In genomic region chr4:95153737-95154287, GRCm38 (mm10) we compare ENCODE assay signal across 8 mouse cellular contexts.
DNase-seq lines count a peak whose midpoint lies in the region; ATAC-seq lines count a peak whose summit lies in the region.

No protein-coding gene starts in this region.

- WGBS in embryonic facial prominence, embryonic 14.5 days = 6% methylated on average over 6 of the region's 6 CpGs
- WGBS in heart, embryonic 14.5 days = 12% methylated on average over 6 of the region's 6 CpGs
- WGBS in kidney, embryonic 16.5 days = 8% methylated on average over 6 of the region's 6 CpGs

- 0 out of 2 replicates have a peak overlapping the region, but pooled peaks have one; percentile 12 for H3K9ac ChIP-seq in embryonic facial prominence, embryonic 14.5 days (ENCODE audit: low read depth, low read length)
- peak overlapping the region; percentile 50 for H3K9ac ChIP-seq in heart, embryonic 14.5 days (ENCODE audit: low read length)
- peak overlapping the region; percentile 37; the same call in 1 of the 2 replicates for H3K9ac ChIP-seq in kidney, embryonic 16.5 days (replicated peaks; ENCODE audit: low read length)

- H3K4me1 ChIP-seq in embryonic facial prominence, embryonic 14.5 days (ENCODE audit: control insufficient read depth, insufficient read depth, low read length) = peaks cover 19% of the 10 kb centered on the region
- peaks cover 33 to 42% of the 10 kb centered on the region in 2 experiments for H3K4me1 ChIP-seq in heart, embryonic 14.5 days (ENCODE audit: control insufficient read depth in 2 of 2, insufficient read depth in 2 of 2, low read length in 2 of 2)
- peaks cover 19% of the 10 kb centered on the region for H3K4me1 ChIP-seq in kidney, embryonic 16.5 days (ENCODE audit: insufficient read depth, low read length)

- peak; percentile 69 for DNase-seq in ZHBTc4 (ENCODE audit: low read depth, low spot score)
- DNase-seq in embryonic facial prominence, embryonic 14.5 days (ENCODE audit: low spot score) = peak; percentile 48
- peak; percentile 87 for DNase-seq in lung, postnatal 25 days (ENCODE audit: low spot score)
- DNase-seq in thymus, adult 18-20 months = no peak
- no peak for DNase-seq in frontal cortex, postnatal 10 days (ENCODE audit: low spot score in 2 of 2)
- no peak for DNase-seq in left cerebral cortex, adult 11 months (ENCODE audit: low spot score)

- H3K27me3 ChIP-seq in embryonic facial prominence, embryonic 14.5 days (replicated peaks; ENCODE audit: control insufficient read depth, insufficient read depth, low read length) = no peaks in the 10 kb centered on the region
- H3K27me3 ChIP-seq in heart, embryonic 14.5 days (ENCODE audit: control insufficient read depth, insufficient read depth, low read length) = no peaks in the 10 kb centered on the region; the same call in 1 of the 2 replicates
- no peaks in the 10 kb centered on the region for H3K27me3 ChIP-seq in kidney, embryonic 16.5 days (ENCODE audit: insufficient read depth, low read length)

- H3K27ac ChIP-seq in embryonic facial prominence, embryonic 14.5 days (replicated peaks; ENCODE audit: low read depth, low read length) = peak overlapping the region; percentile 47; the same call in 1 of the 2 replicates
- H3K27ac ChIP-seq in heart, embryonic 14.5 days (replicated peaks in 1 of 2; ENCODE audit: control insufficient read depth in 1 of 2, insufficient read depth in 1 of 2, low read depth in 2 of 2, low read length in 2 of 2) = peak overlapping the region; percentile 73 to 89
- H3K27ac ChIP-seq in kidney, embryonic 16.5 days (ENCODE audit: low read length) = peak overlapping the region; percentile 75

- no peak overlapping the region for H3K4me3 ChIP-seq in embryonic facial prominence, embryonic 14.5 days (ENCODE audit: low read depth, low read length)
- H3K4me3 ChIP-seq in heart, embryonic 14.5 days (ENCODE audit: control insufficient read depth in 1 of 2, insufficient read depth in 1 of 2, low read depth in 1 of 2, low read length in 2 of 2) = no peak overlapping the region
- H3K4me3 ChIP-seq in kidney, embryonic 16.5 days (ENCODE audit: low read length) = no peak overlapping the region

- no peaks in the 10 kb centered on the region for H3K36me3 ChIP-seq in embryonic facial prominence, embryonic 14.5 days (ENCODE audit: control insufficient read depth, insufficient read depth, low read length)
- no peaks in the 10 kb centered on the region for H3K36me3 ChIP-seq in heart, embryonic 14.5 days (ENCODE audit: control insufficient read depth, insufficient read depth, low read length)
- H3K36me3 ChIP-seq in kidney, embryonic 16.5 days (ENCODE audit: insufficient read depth, low read length) = no peaks in the 10 kb centered on the region

- H3K9me3 ChIP-seq in embryonic facial prominence, embryonic 14.5 days (ENCODE audit: control insufficient read depth, low read length) = no peaks in the 10 kb centered on the region
- no peaks in the 10 kb centered on the region for H3K9me3 ChIP-seq in heart, embryonic 14.5 days (ENCODE audit: control insufficient read depth, low read length)
- no peaks in the 10 kb centered on the region for H3K9me3 ChIP-seq in kidney, embryonic 16.5 days (ENCODE audit: low read length)

- ATAC-seq in embryonic facial prominence, embryonic 14.5 days (ENCODE audit: low read depth) = peak; percentile 88
- ATAC-seq in heart, embryonic 14.5 days (ENCODE audit: insufficient number of reproducible peaks, insufficient read depth, low FRiP score, low read depth) = peak; percentile 75
- ATAC-seq in kidney, embryonic 16.5 days (ENCODE audit: low FRiP score, low TSS enrichment) = peak; percentile 92

- no peak overlapping the region for H3K4me2 ChIP-seq in embryonic facial prominence, embryonic 14.5 days (ENCODE audit: low read depth, low read length)
- H3K4me2 ChIP-seq in heart, embryonic 14.5 days (ENCODE audit: low read length) = peak overlapping the region; percentile 18
- H3K4me2 ChIP-seq in kidney, embryonic 16.5 days (replicated peaks; ENCODE audit: low read depth, low read length) = peak overlapping the region; percentile 16; the same call in 1 of the 2 replicates

Comparison
In these comparisons a context has a peak if more than half of its experiments do, and no peak if none do; other contexts are left out.
1. DNase-seq: peak in ZHBTc4 (single experiment), embryonic facial prominence, embryonic 14.5 days (single experiment) and lung, postnatal 25 days (single experiment); none in thymus, adult 18-20 months (0 of 2), frontal cortex, postnatal 10 days (0 of 2) and left cerebral cortex, adult 11 months (single experiment).
2. Peak in every context shown above with its lines, with median percentiles within 50 percentile points of each other: ATAC-seq, H3K27ac ChIP-seq and H3K9ac ChIP-seq.